Mouse (Mus musculus): ENCODE data around the gene Rpsa.

Rpsa gene

DNA sequence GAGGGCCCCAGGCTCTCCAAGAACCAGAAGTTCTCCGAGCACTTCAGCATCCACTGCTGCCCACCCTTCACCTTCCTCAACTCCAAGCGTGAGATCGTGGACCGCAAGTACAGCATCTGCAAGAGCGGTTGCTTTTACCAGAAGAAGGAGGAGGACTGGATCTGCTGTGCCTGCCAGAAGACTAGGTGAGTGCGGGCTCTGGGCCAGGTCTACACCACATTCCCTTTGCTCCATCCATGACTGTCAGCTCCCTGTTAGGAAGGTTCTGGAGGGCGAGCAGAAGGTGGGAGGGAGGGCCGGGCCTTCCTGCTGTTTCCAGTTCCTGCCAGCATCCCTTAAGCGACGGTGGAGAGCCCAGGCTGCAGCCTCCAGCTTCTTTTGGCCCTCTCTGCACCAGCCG, 40.3 kb downstream of the Rpsa start:
- DNase-seq (ENCODE audit: low spot score): no peak

DNA sequence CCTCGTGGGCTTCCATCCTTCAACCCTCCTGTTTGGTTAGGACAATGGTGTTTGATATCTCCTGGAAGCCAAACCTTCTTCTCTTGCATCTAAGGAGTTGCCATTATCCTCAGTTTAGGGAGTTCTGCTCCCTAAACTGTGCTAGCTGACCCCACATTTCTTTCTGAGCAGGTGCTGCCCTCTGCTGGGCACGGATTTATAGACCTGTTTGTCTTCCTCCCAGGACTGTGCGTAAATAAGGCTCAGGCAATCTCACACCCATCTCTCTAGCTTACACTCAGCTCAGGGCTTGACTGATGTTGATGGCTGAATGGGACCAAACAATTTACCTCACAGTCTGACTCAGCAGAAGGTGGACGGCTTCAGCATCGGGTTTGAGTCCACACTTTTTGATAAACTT, 43.8 kb downstream of the Rpsa start:
- no peak for DNase-seq (ENCODE audit: low spot score)

DNA sequence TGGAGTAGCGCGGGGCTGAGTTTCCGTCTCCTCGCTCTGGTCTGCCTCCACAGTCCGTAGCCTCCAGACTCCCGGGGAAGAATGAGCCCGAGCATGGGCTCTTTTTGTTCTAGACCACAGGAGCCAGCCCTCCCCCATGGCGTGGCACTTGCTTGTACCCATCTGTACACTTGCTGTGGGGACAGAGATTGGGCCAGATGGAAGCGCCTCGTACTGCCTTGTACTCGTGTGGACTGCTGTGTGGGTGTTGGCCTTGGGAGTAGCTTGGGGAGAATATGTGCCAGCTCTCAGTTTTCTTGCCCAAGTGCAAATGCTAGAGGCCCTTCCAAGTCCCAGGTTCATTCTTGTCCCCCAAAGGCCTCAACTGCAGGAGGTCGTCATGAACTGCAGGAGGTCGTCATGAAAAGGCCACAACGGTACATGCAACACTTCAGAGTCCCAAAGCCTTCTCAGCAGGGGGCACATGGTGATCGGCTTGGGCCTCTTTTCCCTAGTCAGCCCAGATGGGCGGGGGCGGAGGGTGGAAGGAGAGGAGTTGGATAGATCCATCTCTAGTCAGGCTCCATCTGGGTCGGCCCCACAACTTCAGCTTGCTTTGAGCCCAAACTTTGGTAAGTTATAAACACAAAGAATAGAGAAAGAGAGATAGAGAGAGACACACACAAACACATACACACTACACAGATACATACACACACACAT, 47.1 kb downstream of the Rpsa start:
- DNase-seq (ENCODE audit: low spot score): no peak

DNA sequence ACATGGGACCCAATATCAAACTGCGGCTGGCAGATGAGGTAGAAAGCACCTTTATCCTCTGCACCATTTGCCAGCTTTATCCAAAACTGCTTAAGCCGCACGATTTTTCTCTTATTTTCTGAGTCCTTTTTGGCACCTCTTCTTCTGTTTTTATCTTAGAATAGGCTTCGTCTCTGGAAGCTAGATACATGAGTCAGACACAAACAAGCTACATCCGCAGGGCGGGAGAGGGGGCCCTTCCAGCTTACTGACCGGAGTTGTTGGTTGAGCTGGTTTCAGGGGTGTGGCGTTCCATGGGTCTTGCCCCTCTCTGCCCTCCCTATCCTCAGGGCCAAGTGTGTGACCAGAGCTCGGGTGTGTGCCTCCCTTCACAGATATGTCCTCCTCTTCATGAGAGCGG, 51.3 kb downstream of the Rpsa start:
- DNase-seq (ENCODE audit: low spot score): no peak
